Mouse (Mus musculus) limb, embryonic 14.5 days (tissue): ENCODE measurements at regions not wholly inside any gene's neighbourhood (a gene's known extent, or its start where the extent isn't known, plus 50 kb on each side); places are given as distances from the start of the nearest gene placed in this dataset.

Experiments
- ATAC-seq: fragments of 200-750 bp; cut with Nextera tagmentation; 2 replicates; pipeline ENCODE4 v1.8.0; 2017; ENCODE audit warnings: low read depth, moderate number of reproducible peaks, moderate TSS enrichment; ENCODE audit not compliant: low FRiP score
- DNase-seq: peaks from one replicate; pipeline ENCODE4 v3.0.0-alpha.2; 2015; ENCODE audit warnings: low spot score
- H3K27ac ChIP-seq: fragments of 300-500 bp; sonication (generic); replicated peaks from 2 replicates; pipeline ENCODE4 v1.5.1; 2014; ENCODE audit warnings: low read depth, mild to moderate bottlenecking, low read length, moderate library complexity, mixed read lengths
- H3K27me3 ChIP-seq: fragments of 300-500 bp; sonication (generic); 2 replicates; pipeline ENCODE4 v1.6.1; 2014; ENCODE audit warnings: low read length, mixed read lengths; ENCODE audit not compliant: control insufficient read depth, insufficient read depth
- H3K36me3 ChIP-seq: fragments of 300-500 bp; sonication (generic); 2 replicates; pipeline ENCODE4 v1.6.1; 2014; ENCODE audit warnings: mild to moderate bottlenecking, low read length, moderate library complexity, mixed read lengths; ENCODE audit not compliant: control insufficient read depth, insufficient read depth
- H3K4me1 ChIP-seq: fragments of 300-500 bp; sonication (generic); 2 replicates; pipeline ENCODE4 v1.6.1; 2014; ENCODE audit warnings: antibody characterized with exemption, low read length, mixed read lengths; ENCODE audit not compliant: control insufficient read depth, insufficient read depth
- H3K4me2 ChIP-seq: fragments of 300-500 bp; sonication (generic); replicated peaks from 2 replicates; pipeline ENCODE4 v1.6.1; 2014; ENCODE audit warnings: low read depth, mild to moderate bottlenecking, low read length, moderate library complexity; ENCODE audit not compliant: severe bottlenecking
- H3K4me3 ChIP-seq: fragments of 300-500 bp; sonication (generic); replicated peaks from 2 replicates; pipeline ENCODE4 v1.5.1; 2014; ENCODE audit warnings: low read length
- H3K9ac ChIP-seq: fragments of 300-500 bp; sonication (generic); 2 replicates; pipeline ENCODE4 v1.6.1; 2014; ENCODE audit warnings: mild to moderate bottlenecking, low read depth, low read length, moderate library complexity; ENCODE audit not compliant: severe bottlenecking
- H3K9me3 ChIP-seq: fragments of 300-500 bp; sonication (generic); 2 replicates; pipeline ENCODE4 v1.6.1; 2016; ENCODE audit warnings: low read length; ENCODE audit not compliant: control insufficient read depth
- POLR2A ChIP-seq: fragments of 200-500 bp; IDR thresholded peaks from 2 replicates; pipeline ENCODE4 v1.8.0; 2012; ENCODE audit warnings: inconsistent platforms, mild to moderate bottlenecking, moderate library complexity, borderline replicate concordance; ENCODE audit not compliant: insufficient read depth, insufficient read length; ENCODE audit errors: extremely low read depth
- WGBS: fragments of 180-500 bp; shearing (Covaris S2); extraction: QIAGEN DNeasy Blood & Tissue Kit; methylation state at CpG from one replicate; pipeline ENCODE4 v1.1.7; 2014; 5-methylcytosine and 5-hydroxymethylcytosine counted together

DNA sequence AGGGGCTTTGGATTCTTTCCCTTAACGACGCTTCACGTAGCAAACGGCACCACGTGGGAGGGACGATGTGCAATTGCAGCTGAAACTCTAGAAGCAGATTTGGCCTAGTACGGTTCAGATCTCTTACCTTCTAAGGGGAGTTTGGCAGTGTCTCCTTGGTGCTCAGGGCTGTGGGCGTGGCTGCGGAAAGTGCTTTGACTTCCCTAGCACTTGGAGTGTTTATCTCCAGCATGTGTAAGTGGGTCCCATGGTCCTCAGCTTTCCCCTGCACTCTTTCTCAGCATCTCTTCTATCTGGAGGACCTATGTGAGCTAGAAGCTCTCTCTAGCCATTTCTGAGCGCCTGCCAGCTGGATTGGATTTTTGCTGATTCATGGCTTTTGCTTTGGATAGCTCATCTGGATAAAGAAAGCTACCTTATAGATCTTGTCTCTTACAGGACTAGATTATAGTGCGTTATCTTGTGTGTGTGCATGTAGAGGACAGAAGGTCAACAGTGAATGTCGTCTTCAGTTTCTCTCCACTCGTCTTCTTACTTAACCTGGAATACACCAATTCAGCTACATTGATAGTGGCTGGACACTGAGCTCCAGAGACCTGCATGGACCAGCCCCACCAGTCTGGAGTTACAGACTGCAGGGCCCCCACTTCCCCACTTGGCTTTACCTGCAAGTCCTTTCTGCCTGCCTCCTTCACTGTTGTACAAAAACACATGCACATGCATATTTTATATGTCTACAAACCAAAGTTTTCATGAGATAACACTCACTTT, 92.8 kb upstream of the Serbp1 start:
- Histone ChIP-seq H3K9me3 (no peaks in the 10 kb centered on the region), H3K36me3 (no peaks in the 10 kb centered on the region), H3K27me3 (no peaks in the 10 kb centered on the region), H3K4me2 (no peak overlapping the region), H3K4me3 (no peak overlapping the region), H3K9ac (no peak overlapping the region), H3K27ac (no peak overlapping the region), H3K4me1 (no peaks in the 10 kb centered on the region)
- DNase-seq (no peak), ATAC-seq (no peak)
- 56% methylated on average over 13 of the region's 13 CpGs for WGBS
- TF ChIP-seq POLR2A, result no peak

DNA sequence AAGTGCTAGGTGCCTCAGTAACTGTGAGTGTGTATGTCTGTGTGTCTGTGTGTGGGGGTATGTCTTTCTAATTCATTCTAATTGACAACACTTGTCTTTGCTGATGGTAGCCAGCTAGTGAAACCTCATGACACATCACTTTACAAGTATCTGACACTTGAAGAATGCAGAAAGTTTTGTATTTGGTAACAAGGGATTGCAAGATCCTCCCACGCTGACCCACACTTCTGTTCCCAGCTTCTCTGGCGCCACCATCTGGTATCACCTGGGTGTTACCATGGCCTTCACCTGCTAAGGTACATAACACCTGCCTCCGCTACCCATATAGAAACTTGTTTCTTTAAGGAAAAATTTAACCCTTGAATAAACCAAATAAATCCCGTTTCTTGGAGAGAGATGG, 95.8 kb upstream of the Serbp1 start:
- Histone ChIP-seq H3K4me2 (no peak overlapping the region), H3K4me1 (no peaks in the 10 kb centered on the region), H3K27ac (no peak overlapping the region), H3K27me3 (no peaks in the 10 kb centered on the region), H3K9me3 (no peaks in the 10 kb centered on the region), H3K36me3 (no peaks in the 10 kb centered on the region), H3K4me3 (no peak overlapping the region), H3K9ac (no peak overlapping the region)
- ATAC-seq (no peak), DNase-seq (peak; percentile 39)
- TF ChIP-seq POLR2A, result no peak
- WGBS, result 32% methylated on average over 4 of the region's 4 CpGs

DNA sequence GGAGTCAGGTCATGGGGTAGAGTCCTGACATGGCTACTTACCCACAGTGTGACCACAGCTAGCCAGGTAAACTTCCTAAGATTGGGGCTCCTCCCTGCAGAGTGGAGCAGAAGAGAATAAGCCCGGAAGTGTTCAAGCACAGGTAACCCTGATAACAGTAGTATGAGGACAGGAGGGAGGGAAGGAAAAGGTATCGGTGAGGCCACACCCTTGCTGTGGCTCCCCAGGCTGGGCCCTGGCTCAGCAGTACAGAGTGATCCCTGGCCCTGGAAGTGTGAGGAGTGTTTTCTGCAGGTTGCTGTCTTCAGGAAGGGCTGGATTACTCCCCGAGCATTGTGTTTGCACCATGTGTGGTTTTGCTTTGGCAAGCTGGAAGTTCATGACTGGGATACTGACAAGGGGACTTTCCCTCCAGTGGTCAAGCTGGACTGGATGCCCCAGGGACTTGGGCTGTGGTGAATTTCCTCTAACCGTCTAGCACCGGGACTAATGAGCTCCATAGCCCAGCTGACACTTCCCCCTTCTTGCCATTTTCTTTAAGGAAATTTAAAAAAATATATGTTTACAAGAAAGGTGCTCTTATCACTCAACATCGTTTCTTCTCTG, 97.2 kb upstream of the Serbp1 start:
- Histone ChIP-seq H3K9me3 (no peaks in the 10 kb centered on the region), H3K4me3 (no peak overlapping the region), H3K27ac (no peak overlapping the region), H3K9ac (no peak overlapping the region), H3K27me3 (no peaks in the 10 kb centered on the region), H3K36me3 (no peaks in the 10 kb centered on the region), H3K4me2 (no peak overlapping the region), H3K4me1 (no peaks in the 10 kb centered on the region)
- WGBS, result 66% methylated on average over 6 of the region's 6 CpGs
- ATAC-seq (no peak), DNase-seq (no peak)
- no peak for TF ChIP-seq POLR2A

DNA sequence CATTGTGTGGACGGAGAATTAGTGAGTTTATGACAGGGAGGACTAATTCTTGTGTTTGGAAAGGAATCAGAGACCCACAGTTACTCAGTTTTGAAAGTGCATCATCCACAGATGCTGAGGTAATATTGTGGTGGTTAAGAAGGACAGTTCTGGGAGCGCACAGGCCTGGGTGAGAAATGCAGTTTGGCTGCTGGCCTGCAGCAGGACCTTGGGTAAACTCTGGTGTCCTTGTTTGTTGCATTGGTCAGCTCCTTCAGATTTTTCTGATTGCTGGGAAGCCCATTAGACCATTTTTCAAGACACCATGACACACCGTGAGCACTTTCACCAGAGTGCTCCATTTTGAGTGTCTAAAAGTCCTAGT, 99.0 kb upstream of the Serbp1 start:
- no peaks in the 10 kb centered on the region for H3K9me3 ChIP-seq
- 76% methylated on average over 3 of the region's 3 CpGs for WGBS
- no peak overlapping the region for H3K27ac ChIP-seq
- no peaks in the 10 kb centered on the region for H3K27me3 ChIP-seq
- no peak overlapping the region for H3K4me3 ChIP-seq
- no peaks in the 10 kb centered on the region for H3K36me3 ChIP-seq
- no peak for TF ChIP-seq POLR2A
- ATAC-seq (peak; percentile 12; the same call in 1 of the 2 replicates), DNase-seq (no peak)
- H3K4me2 ChIP-seq, result no peak overlapping the region
- H3K9ac ChIP-seq, result no peak overlapping the region
- peaks cover 4% of the 10 kb centered on the region; the same call in 1 of the 2 replicates for H3K4me1 ChIP-seq

DNA sequence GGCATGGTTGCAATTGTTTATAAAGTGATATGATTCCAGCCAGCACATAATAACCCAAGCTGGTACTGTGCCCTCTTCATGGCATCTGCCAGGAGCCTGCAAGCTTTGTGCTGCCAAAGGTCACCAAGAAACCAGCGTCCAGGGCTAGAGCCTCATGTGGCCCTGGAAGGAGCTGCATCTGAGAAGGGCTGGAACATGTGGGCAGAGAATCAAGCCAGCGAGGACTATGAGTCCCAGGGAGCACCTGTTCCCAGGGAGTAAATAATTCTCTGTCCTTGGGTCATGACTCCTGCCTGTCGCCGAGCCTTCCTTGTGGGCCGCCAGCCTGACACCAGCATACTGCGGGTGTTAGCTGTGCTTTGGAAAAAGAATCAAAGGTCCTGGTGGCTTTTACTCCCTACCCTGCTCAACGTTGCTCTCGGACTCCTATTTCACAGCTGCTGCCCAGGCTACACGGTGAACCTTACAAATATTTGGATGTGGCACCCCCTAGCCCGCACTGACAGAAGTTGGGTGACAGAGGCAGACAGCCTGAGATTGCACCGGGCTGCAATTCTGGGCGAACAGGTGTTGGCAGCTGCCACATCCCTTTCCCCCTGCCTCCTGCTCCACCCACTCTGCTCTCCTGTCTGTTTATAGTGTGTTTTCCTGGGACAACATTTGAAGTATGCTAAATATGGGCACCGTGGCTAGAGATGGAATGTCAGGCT, 99.5 kb upstream of the Serbp1 start:
- DNase-seq (no peak), ATAC-seq (peak; percentile 75)
- H3K4me1 ChIP-seq, result peaks cover 4% of the 10 kb centered on the region; the same call in 1 of the 2 replicates
- H3K4me2 ChIP-seq, result no peak overlapping the region
- no peak overlapping the region for H3K27ac ChIP-seq
- no peak overlapping the region for H3K9ac ChIP-seq
- no peaks in the 10 kb centered on the region for H3K9me3 ChIP-seq
- WGBS, result 58% methylated on average over 13 of the region's 13 CpGs
- no peak overlapping the region for H3K4me3 ChIP-seq
- H3K27me3 ChIP-seq, result no peaks in the 10 kb centered on the region
- no peak for TF ChIP-seq POLR2A
- no peaks in the 10 kb centered on the region for H3K36me3 ChIP-seq
